Mouse (Mus musculus) activated CD4-positive, CD25-positive, alpha-beta regulatory T cell, adult 4 months (primary cell): ENCODE measurements around the gene Cenpo. TPM values are rescaled to one million over a fixed set of nuclear protein-coding genes. Genes with fewer than 3 reads are reported as not detected.

Experiments
- polyA plus RNA-seq, 2 experiments: library from polyadenylated mRNA; unstranded; fragments of 100-300 nt; shearing (Covaris generic); gene quantifications; one replicate each; pipeline ENCODE4 v1.2.1; 2017

The Cenpo gene
- polyA plus RNA-seq, 2 experiments from 2014 or later: 19.7 to 24.5 TPM

Other genes starting within 250 kb of the Cenpo start
- under 1 TPM in 1 of 2 experiments, not detected in 1; 0.37 TPM for gene Efr3b, start 195.4 kb downstream of the Cenpo start, polyA plus RNA-seq
- gene Dnajc27, start 151.7 kb downstream of the Cenpo start, polyA plus RNA-seq: 1 to 10 TPM; 2.8 to 3.8 TPM
- gene Adcy3, start 101.2 kb downstream of the Cenpo start, polyA plus RNA-seq: 1 to 10 TPM; 4.1 to 5.0 TPM
- gene Ptrhd1, start 267 bp downstream of the Cenpo start, polyA plus RNA-seq: 1 to 10 TPM; 5.0 to 5.3 TPM
- 10 to 100 TPM; 10.1 to 16.7 TPM for gene Ncoa1, start 242.9 kb upstream of the Cenpo start, polyA plus RNA-seq